Mouse (Mus musculus): ENCODE measurements around the gene Gm20509.
"Not testable (repeated sequence)": the region's sequence is repeated elsewhere in the genome, so short reads cannot be mapped to it uniquely, and the experiment has no call there.

Gene Gm20509

DNA sequence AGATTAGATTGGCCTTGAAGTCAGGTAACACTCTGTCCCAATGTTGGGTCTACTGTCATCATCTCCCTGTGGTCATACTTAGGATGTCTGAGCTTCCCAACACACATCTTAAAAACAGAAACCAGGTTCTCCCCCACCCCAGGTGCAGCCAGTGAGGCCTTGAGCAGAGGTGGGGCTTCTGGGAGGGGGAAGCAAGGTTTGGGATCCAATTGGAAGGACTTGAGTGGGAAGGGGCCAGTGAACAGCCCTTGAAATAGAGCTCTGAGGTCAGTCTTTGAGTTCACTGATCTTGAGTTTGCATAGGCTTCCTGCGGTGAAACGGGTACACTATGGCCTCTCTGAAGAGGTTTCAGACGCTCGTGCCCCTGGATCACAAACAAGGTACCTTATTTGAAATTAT is at the start of gene Gm20509:
Gene Gm20509 (plus strand): TSS at position 290 of the 400 bp plus-strand sequence.
- no peak for DNase-seq (ENCODE audit: low spot score in 2 of 2)

GRCm38 (mm10) chr9:73055441-73055911 is 46.8 kb upstream of the Gm20509 start:
- DNase-seq (ENCODE audit: low spot score in 2 of 2) = no peak

DNA sequence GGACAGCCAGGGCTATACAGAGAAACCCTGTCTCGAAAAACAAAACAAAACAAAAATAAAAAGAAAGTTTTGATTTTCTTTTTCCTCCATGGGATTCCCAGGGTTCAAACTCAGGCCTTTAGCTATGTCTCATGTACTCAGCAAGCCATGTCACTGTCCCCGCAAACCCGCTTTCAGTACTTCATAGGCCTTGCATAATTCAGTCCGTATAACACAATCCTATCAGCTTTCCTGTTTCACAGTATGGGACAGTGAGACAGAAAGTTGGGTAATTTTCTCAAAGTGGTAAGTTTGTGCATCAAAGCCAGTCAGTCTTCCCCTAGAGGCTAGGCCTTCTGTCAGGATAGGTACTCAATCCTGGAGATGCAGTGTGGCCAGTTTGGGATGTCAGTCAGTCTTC is 43.0 kb upstream of the Gm20509 start:
- DNase-seq (ENCODE audit: low spot score in 2 of 2) = no peak

GRCm38 (mm10) chr9:73063621-73064290 is 38.5 kb upstream of the Gm20509 start:
- DNase-seq (ENCODE audit: low spot score in 2 of 2) = no peak

- no peak for DNase-seq (ENCODE audit: low spot score in 2 of 2)
Measured at GRCm38 (mm10) chr9:73067086-73067485, 35.2 kb upstream of the Gm20509 start.

GRCm38 (mm10) chr9:73068230-73068679 is 34.0 kb upstream of the Gm20509 start:
- DNase-seq (ENCODE audit: low spot score in 2 of 2) = peak; percentile 69 to 73

- no peak for DNase-seq (ENCODE audit: low spot score in 2 of 2)
Measured at GRCm38 (mm10) chr9:73068688-73069087, 33.6 kb upstream of the Gm20509 start.

DNA sequence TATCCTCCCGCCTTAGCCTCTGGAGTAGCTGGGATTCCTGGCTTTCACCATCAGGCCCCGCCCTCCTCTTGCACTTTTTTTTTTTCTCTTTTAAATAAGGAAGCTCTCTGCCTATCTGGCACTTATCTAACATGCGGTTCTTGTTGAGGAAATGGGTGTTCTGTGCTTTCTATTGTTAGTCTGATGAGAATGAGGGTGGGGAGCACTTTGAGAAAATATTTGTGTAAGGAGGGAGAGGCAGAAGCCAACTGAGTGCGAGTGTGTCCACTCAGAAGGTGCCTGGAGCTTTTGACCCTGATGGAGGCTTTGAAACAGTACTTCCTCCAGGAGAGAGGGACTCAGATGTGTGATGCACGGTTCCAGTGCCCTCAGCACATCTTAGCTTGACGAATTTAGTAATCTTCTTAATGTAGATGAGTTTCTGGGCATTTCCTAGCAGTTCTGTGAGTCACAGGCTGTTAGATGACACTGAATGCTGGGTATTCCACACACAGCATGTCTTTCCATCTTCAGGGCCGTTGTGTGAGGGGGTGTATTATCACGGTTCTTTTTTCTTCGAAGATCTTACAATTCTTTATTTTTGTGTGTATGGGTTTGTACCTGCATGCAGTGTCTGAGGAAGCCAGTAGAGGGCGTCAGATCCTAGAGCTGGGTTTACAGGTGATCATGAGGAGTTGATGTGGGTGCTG is 31.2 kb upstream of the Gm20509 start:
- DNase-seq (ENCODE audit: low spot score in 2 of 2) = peak in 1 of 2 experiments; percentile 24

GRCm38 (mm10) chr9:73072426-73072825 is 29.8 kb upstream of the Gm20509 start:
- no peak for DNase-seq (ENCODE audit: low spot score in 2 of 2)

DNA sequence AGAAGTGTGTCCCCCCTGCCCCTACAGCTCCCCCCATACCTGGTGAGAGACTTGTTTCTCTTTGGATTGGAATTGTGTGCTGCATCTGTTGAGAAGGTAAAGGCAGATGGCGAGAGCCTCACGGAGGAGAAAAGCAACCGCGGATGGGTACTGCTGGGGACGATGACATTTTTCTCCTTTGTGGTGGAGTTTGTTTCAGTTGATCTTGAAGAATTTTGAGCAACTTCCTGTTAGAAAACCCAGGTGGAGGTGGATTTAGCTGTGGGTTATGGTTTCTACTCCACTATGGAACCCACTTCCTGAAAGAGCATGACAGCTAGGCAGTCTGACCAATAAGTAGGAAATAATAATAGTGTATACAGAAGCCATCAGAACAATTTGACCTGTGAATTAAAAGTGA is 29.1 kb upstream of the Gm20509 start:
- no peak for DNase-seq (ENCODE audit: low spot score in 2 of 2)

DNA sequence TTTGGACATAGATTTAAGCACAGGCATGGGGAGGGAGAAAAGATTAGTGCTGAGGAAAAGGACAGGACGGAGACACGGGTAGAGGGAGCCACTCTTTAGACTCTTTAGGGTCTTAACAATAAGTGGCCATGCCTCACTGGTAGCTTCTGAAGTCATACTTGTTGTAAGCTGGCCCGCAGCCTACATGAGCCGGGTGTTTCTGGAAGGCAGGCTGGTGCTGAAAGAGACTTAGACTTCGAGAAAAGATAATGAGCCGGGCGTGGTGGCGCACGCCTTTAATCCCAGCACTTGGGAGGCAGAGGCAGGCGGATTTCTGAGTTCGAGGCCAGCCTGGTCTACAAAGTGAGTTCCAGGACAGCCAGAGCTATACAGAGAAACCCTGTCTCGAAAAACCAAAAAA is 22.9 kb upstream of the Gm20509 start:
- DNase-seq (ENCODE audit: low spot score in 2 of 2) = not testable (repeated sequence)

- DNase-seq (ENCODE audit: low spot score in 2 of 2) = no peak
Measured at GRCm38 (mm10) chr9:73079801-73080325, 22.4 kb upstream of the Gm20509 start.

- no peak for DNase-seq (ENCODE audit: low spot score in 2 of 2)
Measured at GRCm38 (mm10) chr9:73082291-73083000, 19.8 kb upstream of the Gm20509 start.

DNA sequence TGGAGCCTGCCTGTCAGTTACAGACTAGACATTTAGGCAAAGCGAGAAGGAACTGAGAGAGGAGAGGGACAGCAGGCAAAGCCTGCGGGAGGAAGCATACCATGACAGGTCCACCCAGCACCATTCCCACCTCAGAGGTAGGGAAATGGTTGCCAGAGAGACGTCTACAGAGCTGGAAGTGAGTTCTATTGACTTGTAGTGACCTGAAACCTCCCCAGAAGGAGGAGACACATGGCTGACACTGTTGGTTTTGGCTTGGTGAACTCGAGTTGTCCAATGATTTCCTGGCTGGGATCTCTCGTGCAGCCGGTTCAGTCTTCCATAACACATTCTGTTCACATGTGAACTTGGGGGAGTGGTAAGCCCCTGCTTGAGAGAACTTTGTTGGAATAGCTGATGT is 18.3 kb upstream of the Gm20509 start:
- DNase-seq (ENCODE audit: low spot score in 2 of 2) = no peak

DNA sequence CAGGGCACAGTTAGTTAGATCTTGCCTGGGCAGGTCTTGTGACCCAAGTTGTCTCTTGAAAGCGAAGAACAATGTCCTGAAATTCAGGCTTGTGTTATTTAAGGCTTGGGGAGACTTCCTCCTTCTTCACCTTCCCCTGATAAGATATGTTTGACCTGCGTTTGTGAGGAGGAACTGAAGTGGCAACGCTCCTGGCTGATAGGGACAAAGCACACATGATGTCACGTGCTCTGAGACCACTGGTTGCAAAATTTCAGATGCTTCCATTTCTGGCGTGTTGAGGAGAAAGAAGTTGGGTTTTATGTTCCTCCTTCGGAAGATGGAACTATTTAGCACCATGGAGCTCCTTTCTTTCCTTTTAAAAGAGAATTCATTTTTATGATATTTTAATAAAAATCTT is 16.4 kb upstream of the Gm20509 start:
- no peak for DNase-seq (ENCODE audit: low spot score in 2 of 2)

GRCm38 (mm10) chr9:73087121-73087520 is 15.1 kb upstream of the Gm20509 start:
- no peak for DNase-seq (ENCODE audit: low spot score in 2 of 2)

DNA sequence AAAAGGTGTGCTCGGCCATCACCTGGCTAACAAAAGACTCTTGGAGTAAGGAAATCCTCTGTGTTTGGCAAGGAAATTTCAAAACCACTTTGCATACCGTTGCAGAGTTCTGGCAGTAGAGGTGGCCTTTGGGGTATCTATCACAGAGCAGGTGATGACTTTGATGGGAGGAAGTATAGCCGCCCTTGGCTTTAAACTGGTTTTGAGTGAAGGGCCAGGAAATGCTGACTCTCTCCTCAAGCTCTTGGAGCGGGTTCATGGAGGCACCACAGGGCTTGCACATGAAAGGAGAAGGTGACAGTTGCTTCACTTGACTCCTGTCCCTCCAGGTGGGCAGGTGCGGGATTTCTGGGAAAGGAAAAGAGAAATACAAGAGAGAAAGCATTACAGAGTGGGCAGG is 14.7 kb upstream of the Gm20509 start:
- DNase-seq (ENCODE audit: low spot score in 2 of 2) = no peak

- DNase-seq (ENCODE audit: low spot score in 2 of 2) = no peak
Measured at GRCm38 (mm10) chr9:73089222-73089920, 12.9 kb upstream of the Gm20509 start.

GRCm38 (mm10) chr9:73090121-73090520 is 12.1 kb upstream of the Gm20509 start:
- DNase-seq (ENCODE audit: low spot score in 2 of 2) = no peak

GRCm38 (mm10) chr9:73091747-73092146 is 10.5 kb upstream of the Gm20509 start:
- DNase-seq (ENCODE audit: low spot score in 2 of 2) = no peak

DNA sequence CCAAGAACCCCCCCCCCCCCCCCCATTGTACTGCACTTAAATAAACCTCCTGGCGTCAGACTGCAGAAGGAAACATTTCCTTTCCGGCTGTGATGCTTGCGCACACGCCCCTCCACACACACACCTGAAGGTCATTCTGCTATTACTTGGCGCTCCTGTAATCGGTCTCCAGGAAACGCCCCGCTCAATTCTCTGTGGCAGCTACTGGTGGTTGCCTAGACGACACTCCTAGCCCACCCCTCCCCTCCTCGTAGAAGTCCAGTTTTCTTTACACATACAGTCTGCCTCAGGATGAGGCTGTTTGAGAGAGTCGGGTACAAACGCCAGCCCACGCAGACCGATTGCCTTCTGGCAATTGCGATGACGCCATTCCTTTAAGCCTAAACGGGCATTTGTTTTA is 7.7 kb upstream of the Gm20509 start:
- DNase-seq (ENCODE audit: low spot score in 2 of 2) = no peak

GRCm38 (mm10) chr9:73097898-73098297 is 4.4 kb upstream of the Gm20509 start:
- no peak for DNase-seq (ENCODE audit: low spot score in 2 of 2)
